Mouse (Mus musculus) layer of hippocampus, adult 8-10 months (tissue): Measurements from ENCODE around the gene Nos1. TPM values are rescaled to one million over a fixed set of nuclear protein-coding genes. Genes with fewer than 3 reads are reported as not detected.
A peak's percentile ranks its signal among the peaks of the same experiment; 100 is the strongest.

Experiments
- DNase-seq, 2 experiments: peaks; one replicate each; pipeline ENCODE4 v3.0.0; 2022; ENCODE audit warnings: low spot score in 2 of 2
- total RNA-seq, 4 experiments: library from RNA; stranded (reverse); gene quantifications; 2 replicates each; pipeline ENCODE4 v1.2.4; 2022

Gene Nos1
- total RNA-seq, 4 experiments from 2014 or later: 56.9 to 82.5 (median 70.4) TPM

DNA sequence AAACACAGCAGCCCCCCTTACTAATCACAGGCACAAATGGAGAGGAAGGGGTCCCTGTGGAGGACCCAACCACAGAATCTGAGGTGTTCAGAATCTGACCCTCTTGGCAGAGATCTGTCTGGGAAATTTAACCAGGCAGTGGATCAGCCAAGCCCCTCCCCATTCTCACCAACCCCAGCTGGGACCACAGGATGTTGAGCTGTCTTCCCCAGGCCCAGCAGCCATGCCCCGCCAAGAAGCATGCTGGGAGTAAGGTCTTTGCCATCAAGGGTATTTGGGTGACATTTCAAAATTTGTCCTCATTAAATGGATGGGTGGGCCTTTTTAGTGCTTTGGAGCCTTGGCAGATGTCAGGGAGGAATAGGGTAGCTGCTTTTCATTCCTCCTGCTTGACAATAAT lies 173.6 kb downstream of the Nos1 start:
- DNase-seq: no peak

DNA sequence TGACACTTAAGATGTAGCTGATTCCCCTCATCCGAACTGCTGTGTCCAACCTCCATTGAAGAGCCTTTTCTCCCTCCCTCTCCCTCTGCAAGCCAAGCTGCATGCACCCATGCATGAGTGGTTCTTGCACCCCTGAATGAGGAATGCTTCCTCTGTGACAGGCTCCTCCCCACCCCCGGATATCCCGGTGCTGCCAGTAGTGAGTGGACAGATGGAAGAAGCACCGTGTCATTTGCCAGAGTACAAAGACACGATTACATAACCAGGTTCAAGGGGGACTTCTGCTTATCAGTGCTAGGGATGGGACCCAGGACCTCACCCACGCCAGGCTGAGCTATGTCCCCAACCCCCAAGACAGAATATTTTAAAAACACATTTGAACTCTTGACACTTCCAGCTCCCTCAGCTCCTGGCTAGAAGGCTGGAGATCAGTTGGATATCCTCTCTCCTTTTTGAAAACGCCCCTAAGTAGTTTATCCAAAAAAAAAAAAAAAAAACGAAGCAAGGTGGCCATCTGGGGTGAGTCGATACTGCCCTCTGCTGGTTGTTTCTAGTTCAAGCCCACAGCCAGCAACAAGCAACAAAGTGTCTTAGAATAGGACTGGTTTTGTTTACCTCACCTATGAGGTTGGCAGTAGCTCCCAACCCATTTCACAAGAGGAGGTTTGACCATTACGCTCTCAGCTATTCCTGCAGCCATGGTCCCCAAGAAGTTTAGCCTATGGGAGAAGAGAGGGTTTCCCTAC lies 175.0 kb downstream of the Nos1 start:
- DNase-seq: peak in 1 of 2 experiments; percentile 44

DNA sequence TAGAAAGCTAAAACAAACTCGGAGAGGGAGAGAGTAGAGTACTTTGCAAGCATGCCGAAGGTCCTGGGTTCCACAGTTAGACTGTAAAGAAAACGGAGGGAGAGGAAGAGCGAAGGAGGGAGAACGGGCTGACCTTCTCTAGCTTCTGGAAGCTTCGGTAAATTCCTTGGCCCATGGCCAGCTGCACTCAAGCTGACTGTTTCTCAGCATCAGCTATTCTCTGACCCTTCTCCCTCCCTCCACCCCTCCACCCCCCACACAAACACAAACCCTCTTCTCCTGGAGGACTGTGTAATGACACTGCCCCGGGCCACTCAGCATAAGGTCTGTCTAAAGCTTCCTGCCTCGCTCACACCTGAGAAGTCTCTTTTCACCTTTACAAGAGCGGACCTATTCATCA lies 183.9 kb downstream of the Nos1 start:
- no peak for DNase-seq

DNA sequence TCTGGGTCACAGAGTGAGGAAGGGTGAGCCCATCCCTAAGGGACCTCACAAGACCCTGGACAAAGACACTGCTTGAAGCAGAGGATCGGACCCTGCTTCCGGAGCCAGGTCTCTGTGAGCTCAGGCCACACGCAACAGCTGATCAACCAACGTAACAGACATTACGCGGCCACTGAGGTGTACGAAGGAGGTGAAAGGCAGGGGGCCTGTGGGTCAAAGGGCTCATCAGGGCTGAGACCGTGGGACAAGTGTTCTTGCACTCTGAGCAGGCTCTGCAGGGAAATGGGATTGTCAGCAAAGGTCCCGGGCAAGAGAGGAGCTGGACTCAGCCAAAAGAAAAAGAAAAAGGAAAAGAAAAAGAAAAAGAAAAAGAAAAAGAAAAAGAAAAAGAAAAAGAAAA lies 186.1 kb downstream of the Nos1 start:
- no peak for DNase-seq

DNA sequence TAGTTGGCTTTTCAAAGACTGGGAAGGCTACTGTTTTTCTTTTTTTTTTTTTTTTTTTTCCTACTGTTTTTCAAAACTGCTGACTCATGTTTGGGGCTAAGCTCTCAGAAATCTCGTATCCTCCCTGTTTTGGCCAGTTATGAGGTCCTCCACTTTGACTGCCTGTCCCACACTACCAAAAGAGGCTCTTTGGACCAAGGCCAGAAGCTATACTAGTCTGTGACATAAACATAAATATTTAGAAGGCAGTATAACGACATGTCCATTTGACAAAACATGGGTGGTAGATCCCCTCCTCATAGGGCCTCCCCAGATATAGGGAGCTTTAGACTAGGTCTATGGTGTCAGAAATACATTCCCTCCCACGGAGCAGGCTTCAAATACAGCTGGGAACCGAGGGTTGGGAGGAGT lies 186.8 kb downstream of the Nos1 start:
- DNase-seq: no peak

DNA sequence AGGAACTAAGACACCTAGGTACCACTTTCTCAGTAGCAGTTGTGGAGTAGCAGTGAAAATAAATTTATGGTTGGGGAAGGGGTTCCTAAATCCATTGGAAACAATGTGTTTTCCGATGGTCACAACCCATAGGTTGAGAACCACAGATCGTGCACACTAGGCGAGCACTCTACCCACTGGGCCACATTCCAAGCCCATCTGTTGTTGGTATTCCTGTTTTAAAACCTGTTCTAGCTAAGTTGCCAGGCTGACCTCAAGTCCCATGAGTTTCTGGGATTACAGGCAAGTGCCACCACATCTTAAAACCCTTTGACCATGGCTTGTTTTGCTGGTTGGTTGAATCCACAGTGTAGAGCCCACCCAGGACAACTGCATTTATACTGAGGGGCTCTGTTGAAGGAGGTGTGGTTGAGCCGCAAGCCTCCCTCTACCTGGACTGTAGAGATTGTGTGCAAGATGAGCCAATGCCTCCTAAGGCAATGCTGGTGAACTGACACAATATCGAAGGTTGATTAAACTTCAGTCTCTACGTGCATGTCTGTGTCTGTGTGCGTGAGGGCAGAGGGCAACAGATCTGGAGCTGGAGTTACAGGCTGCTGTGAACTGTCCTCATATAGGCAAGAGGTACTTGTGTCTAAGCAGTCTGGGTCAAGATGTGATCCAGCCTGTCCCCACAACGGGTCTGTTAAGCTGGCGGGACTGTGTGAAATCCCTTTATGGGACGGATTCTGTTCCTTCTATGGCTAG lies 189.0 kb downstream of the Nos1 start:
- no peak for DNase-seq

DNA sequence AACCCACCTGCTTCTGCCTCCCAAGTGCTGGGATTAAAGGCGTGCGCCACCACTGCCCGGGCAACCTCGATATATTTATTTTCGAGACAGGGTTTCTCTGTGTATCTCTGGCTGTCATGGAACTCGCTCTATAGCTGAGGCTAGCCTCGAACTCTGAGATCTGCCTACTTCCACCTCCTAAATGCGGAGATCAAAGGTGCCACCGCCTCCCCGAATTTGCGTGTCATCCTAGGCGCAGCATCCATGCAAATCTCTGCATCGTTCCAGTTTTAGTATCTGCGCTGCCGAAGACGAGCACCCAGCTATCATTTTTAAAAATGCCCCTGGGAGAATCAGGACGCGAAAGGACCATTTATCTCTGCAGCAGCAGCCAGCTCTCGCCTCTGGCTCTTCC lies 195.4 kb downstream of the Nos1 start:
- DNase-seq: no peak

DNA sequence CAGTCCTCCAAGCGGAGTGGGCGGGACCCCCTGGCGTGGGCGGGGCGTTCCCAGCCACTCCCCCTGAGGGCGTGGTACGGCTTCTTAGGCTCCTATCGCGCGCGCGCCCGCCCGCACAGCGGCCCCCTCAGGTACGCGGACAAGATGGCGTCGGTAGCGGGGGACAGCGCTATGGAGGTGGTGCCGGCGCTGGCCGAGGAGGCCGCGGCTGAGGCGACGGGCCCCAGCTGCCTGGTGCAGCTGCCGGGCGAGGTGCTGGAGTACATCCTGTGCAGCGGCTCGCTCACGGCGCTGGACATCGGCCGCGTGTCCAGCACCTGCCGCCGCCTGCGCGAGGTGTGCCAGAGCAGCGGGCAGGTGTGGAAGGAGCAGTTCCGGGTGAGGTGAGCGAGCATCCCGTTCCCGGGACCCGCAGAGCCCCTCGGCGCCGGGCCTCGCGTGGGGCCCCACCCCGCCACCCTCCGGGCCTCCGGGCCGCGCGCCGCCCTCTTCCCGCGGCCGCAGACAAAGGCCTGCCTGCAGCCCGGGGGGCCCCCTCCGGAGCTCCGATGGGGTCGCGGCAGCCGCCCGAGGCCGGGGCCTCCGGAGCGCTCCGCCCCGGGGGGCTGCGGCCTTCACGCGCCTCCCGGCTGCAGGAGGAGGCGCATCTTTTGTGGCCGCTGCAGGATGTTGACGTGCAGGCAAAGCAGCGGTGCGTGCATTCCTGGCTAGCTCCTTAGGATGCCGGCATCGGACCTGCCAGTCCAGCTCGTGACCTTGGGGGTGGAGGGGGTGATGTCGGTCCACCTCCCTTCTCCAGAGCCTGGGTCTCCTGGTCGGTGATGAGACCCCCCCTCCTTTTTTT lies 196.0 kb downstream of the Nos1 start, which contains the start of gene Fbxo21:
Gene Fbxo21 (plus strand): TSS at position 74 of the 844 bp plus-strand sequence.
- peak; percentile 95 for DNase-seq

DNA sequence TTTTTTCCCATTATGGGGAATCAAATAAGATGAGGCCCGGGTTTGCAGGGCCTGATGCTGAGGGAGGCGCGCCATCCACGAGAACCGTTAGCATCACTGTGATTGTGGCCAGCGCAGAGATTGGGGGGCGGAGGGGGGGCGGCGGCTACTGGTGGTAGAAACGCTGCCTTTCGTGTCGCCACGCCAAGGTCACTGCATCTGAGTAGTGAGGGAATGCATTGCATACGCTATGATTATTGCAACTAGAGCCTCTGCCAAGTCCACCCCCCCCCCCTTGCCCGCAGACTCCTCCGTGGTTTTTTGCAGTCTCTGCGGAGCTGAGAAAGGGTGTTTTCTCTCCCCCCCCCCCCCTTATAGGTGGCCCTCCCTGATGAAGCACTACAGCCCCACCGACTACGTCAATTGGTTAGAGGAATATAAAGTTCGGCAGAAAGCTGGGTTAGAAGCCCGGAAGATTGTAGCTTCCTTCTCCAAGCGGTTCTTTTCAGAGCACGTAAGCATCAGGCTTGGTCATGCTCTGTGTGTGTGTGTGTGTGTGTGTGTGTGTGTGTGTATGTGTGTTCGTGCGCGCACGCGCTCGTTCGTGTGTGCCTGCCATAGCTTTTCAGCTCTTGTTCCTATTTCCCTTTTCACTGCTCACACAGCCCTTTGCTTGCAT lies 196.8 kb downstream of the Nos1 start:
- peak in 1 of 2 experiments; percentile 45 for DNase-seq

DNA sequence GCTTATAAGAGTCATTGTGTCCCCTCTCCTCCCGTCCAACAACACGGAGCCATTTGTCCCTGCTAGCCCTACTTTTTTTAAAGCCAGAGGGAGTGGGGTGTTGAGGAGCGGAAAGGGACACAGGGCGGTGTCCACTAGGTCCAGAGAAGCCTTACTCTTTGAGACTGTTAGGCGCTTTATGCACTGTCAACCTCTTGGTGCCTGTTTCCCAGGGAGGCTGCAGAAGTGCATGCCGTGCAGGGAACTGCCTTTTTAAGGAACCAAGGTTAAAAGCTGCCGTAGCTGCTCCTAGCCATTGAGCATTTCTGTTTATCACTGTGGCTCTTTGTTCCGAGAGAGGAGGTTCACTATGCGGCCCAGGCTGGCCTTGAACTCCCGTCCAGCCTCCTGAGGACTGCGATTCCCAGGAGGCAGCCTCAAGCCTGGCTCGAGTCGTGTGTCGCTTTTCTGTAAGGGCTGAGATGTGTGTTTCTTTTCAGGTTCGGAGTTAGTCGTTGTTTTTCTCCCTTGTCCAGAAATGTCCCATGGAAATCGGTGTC lies 197.4 kb downstream of the Nos1 start:
- DNase-seq: no peak

DNA sequence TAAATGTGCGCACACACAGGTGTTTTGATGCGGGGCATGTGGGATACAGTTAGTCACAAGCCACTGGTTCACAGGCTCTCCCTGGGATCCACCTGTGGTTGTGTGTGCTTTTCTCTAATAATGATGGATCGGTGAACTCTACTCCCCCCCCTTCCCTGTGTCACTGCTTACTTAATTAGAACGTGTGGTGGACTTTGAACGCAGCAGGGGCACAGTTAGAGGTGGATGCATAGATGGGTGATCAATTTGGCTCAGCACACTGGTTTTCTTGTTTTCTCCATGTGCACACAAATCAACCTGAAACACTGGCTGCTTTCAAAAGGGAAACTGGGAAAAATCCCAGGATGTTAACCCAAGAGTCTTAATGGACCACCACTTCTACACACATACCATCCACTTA lies 198.2 kb downstream of the Nos1 start:
- DNase-seq: no peak

DNA sequence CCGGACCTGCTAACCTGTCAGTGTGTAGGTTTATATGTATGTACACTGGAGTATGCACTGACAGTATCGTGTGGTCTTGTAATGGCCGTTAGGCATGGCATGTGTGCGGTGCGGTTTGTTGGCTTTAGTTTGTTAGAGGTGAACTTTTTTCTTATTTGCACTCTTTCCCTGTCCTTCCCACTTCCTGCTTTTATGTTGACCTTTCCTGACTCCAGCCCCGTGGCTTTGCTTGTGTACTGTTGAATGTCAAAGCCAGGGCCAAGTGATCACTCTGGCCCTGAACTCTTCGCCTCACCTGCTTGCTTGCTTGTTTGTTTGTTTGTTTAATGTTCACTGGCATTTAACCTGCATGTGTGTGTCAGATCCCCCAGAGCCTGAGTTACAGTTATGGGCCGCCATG lies 200.1 kb downstream of the Nos1 start:
- DNase-seq: no peak

DNA sequence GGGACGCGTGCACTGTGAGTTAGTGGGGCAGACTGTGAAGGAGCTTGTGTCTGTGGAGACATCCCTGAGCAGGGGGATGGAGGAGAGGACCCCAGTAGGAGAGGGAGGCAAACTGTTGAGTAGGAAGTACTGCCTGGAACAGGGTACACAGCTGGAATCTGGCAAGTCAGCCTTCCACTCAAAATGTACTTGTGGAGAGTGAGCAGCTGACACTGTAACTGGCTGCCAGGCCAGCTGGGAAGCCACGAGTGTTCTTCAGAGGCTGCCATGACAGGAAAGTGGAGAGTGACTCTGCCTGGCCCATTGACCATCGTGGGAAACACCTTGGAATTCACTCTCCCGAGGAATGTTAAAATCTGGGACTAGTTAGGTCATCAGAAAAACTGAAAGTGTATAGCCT lies 201.1 kb downstream of the Nos1 start:
- no peak for DNase-seq

DNA sequence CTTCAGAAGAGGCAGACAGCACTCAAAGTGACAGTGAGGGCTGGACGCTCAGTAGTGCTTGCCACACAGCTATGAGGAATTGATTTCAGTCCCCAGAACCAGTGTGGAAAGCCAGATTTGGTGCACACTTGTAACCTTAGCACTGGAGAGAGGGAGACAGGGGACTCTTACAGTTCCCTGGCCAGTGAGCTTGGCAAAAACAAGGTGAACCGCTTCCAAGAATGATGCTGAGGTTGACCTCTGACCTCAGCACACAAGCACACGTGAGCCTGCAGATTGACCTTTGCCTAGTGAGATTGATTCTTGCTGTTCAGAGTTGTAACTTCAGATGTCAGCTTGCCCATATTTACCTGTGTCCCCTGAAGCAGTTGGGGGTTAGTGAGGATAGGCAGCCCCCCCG lies 205.5 kb downstream of the Nos1 start:
- no peak for DNase-seq

DNA sequence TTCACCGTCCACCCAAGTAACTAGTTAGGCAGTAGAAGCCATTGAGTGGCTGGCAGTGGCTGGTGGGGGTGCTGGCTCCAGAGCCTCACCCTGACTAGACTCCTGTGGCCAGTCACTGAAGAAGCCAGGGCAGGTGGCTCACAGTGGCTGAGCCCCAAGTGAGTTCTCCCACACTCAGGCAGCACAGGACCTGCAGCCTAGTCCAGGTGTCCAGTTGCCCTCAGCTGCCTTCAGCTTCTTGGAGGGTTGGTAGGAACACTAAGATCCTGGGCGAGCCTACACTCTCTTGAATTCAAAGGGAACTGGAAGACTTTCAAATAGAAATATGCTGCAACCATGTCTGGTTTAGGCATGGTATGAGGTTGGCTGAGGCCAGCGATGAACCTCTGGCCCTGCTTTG lies 207.1 kb downstream of the Nos1 start:
- DNase-seq: no peak

DNA sequence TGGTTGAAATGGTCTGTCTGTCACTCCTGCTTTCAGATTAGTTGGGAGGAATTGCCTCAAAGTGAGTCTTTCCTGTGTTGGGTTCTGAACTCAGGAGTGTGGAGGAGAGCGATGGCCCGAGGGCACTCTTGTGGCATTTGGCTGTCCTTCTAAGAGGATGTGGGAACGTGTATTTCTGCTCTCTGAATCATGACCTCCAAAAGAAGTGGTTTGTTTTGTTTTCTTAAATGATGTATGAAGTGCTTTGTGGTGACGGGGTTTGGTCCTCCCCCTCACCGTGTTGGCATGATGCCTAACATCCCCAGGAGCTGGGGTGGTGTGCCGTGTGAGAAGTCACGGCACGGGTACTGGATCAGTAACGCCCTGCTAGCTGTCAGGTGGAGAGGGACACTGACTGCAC lies 207.5 kb downstream of the Nos1 start:
- no peak for DNase-seq

DNA sequence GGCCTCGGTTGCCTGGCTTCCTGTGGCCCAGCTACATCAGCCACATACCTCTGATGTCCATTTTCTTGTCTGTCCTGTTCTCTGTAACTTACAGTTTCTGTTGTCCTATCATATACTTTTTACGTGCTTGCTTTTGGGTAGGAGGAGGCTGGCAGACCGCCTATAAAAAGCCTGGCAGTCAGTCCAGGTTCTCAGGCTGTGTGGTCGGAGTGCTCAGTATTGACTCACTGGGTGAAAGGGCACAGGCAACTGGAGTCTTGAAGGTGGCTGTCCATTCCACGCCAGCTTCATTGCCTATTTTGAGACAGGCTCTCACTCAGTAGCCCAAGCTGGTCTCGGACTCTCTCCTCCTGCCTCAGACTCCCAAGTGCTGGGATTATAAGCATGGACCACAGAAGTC lies 208.9 kb downstream of the Nos1 start:
- DNase-seq: no peak

DNA sequence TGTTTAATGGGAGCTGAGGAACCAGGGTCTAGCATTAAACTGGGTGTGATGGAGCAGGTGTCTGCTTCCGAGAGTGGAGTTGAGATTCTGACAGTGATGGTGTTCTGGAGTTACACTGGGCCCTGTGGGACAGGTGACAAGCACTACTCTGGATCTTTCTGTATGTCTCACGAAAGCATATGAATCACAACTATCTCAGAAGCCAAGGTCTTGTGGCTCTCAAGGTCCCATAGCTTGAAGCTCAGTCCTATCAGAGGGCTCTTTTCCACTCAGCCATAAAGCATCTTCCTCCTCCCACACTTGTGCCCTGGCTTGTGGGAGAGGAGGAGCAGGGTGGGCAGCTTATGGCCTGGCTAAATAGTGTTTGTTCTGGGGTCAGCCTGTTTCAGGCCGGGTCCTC lies 210.1 kb downstream of the Nos1 start:
- no peak for DNase-seq

DNA sequence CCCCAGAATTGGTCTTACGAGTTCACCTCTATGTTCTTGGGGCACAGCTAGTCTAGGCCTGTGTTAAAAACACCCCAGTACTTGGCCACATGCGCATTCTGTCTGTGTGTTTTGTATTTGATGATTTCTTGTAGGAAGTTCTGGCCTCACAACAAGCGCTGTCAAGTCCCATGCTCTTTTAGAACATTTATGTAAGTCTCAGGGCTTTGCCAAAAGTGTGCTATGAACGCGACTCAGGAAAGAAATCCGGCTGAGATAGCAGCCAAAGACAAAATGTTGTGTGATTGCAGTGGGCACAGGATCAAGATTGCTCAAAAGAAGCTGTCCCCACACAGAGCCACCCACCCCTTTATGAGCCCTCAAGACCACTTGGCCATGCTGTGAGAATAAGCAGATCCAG lies 212.7 kb downstream of the Nos1 start:
- DNase-seq: peak in 1 of 2 experiments; percentile 42

DNA sequence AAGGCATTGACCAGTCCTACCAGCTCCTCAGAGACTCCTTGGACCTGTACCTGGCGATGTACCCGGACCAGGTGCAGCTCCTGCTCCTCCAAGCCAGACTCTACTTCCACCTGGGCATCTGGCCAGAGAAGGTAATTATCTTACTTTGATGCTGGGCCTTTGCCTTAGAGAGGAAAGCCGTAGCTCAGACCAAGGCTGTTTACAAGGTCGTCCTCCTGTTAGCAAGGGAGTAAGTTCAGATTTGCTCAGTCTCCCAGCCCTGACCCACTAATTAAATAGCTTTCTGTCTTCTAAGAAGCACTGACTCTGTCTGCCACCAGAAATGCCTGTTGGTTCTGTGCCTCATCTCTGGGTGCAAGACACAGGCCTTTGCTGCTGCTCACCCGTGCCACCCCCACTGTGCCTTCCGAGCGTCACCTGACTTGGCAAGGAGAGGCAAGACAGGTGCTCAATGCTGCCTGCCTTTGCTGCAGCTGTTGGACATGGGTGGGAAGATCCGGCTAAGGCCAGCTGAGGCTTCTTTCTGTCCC lies 214.6 kb downstream of the Nos1 start:
- no peak for DNase-seq

DNA sequence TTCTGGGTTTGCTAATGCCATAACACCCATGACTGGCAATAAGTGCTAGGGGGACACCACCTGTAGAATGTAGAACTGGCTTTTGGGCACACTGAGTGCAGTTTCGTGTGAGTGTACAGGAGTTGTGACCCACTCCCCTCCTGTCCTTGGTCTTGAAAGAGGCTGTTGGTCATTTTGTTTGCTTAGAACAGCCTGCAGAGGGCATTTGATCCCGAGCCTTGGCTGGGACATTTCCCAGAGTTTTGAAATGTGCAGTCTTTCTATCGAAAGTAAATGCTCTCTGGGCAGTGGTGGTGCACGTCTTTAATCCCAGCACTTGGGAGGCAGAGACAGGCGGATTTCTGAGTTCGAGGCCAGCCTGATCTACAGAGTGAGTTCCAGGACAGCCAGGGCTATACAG lies 215.1 kb downstream of the Nos1 start:
- no peak for DNase-seq
